Comparison of ENCODE assay signal across 12 mouse cellular contexts in genomic region chr3:69717476-69717875, GRCm38 (mm10).
"Had no signal": no experiment of that assay in that cellular context is flagged by ENCODE, and none has a peak within 500 bp of the region (broad histone marks: within the 10 kb centered on the region; RNA-seq: fewer than 3 reads in every experiment).

No protein-coding gene starts in this region.

- H3K27ac ChIP-seq: kidney, embryonic 15.5 days; left cerebral cortex, adult 2 months; limb, embryonic 12.5 days; liver, embryonic 13.5 days; midbrain, embryonic 13.5 days; neural tube, embryonic 12.5 days; stomach, postnatal 0 days had no signal

- H3K9ac ChIP-seq: kidney, embryonic 15.5 days; limb, embryonic 12.5 days; liver, embryonic 13.5 days; liver, postnatal 0 days; midbrain, embryonic 13.5 days; neural tube, embryonic 12.5 days had no signal

- DNase-seq: kidney, postnatal 14 days; liver; liver, embryonic 13.5 days; liver, postnatal 0 days; lung, postnatal 36 days; thymus, postnatal 4 days had no signal

- H3K36me3 ChIP-seq: kidney, embryonic 15.5 days; limb, embryonic 12.5 days; liver, embryonic 13.5 days; midbrain, embryonic 13.5 days; neural tube, embryonic 12.5 days had no signal

- H3K4me2 ChIP-seq: kidney, embryonic 15.5 days; limb, embryonic 12.5 days; liver, embryonic 13.5 days; midbrain, embryonic 13.5 days; neural tube, embryonic 12.5 days had no signal

- H3K27me3 ChIP-seq: kidney, embryonic 15.5 days; limb, embryonic 12.5 days; liver, embryonic 13.5 days; midbrain, embryonic 13.5 days; neural tube, embryonic 12.5 days had no signal

- H3K4me1 ChIP-seq: kidney, embryonic 15.5 days; limb, embryonic 12.5 days; midbrain, embryonic 13.5 days; neural tube, embryonic 12.5 days had no signal

- ATAC-seq: liver, postnatal 0 days; midbrain, embryonic 13.5 days had no signal

- H3K9me3 ChIP-seq: kidney, embryonic 15.5 days; limb, embryonic 12.5 days; liver, embryonic 13.5 days; midbrain, embryonic 13.5 days; neural tube, embryonic 12.5 days had no signal

- H3K4me3 ChIP-seq: kidney, embryonic 15.5 days; left cerebral cortex, adult 2 months; limb, embryonic 12.5 days; liver, embryonic 13.5 days; midbrain, embryonic 13.5 days; neural tube, embryonic 12.5 days had no signal
